Mouse (Mus musculus): ENCODE results near the gene Fkrp. TPM values are rescaled to one million over a fixed set of nuclear protein-coding genes. Genes with fewer than 3 reads are reported as not detected.

Fkrp gene
- polyA plus RNA-seq, 1 experiment from 2014 or later, result 25.6 TPM

- Histone ChIP-seq H3K27ac (ENCODE audit: low read depth, low read length) (peak overlapping the region; percentile 22; the same call in 1 of the 2 replicates), H3K9me3 (replicated peaks; ENCODE audit: control insufficient read depth, low read length) (no peaks in the 10 kb centered on the region), H3K27me3 (ENCODE audit: control insufficient read depth, insufficient read depth, low read length) (no peaks in the 10 kb centered on the region), H3K4me2 (peak overlapping the region; percentile 49), H3K4me3 (ENCODE audit: low read depth, low read length) (peak overlapping the region; percentile 10; the same call in 1 of the 2 replicates), H3K9ac (ENCODE audit: low read depth, low read length) (no peak overlapping the region), H3K4me1 (ENCODE audit: control insufficient read depth, insufficient read depth, low read length) (no peaks in the 10 kb centered on the region), H3K36me3 (ENCODE audit: control insufficient read depth, insufficient read depth, low read length) (peaks cover 12% of the 10 kb centered on the region)
- 0 out of 2 replicates have a peak, but pooled peaks have one; percentile 28 for ATAC-seq (replicated peaks; ENCODE audit: insufficient number of reproducible peaks, low FRiP score, low TSS enrichment)
- 58% methylated on average over 19 of the region's 19 CpGs for WGBS (ENCODE audit: insufficient replicate concordance)
Observed at GRCm38 (mm10) chr7:16793010-16793725, 23.4 kb downstream of the Fkrp start.

- H3K27ac ChIP-seq (ENCODE audit: low read depth, low read length), result no peak overlapping the region
- H3K9ac ChIP-seq (ENCODE audit: low read depth, low read length), result no peak overlapping the region
- H3K9me3 ChIP-seq (replicated peaks; ENCODE audit: control insufficient read depth, low read length), result no peaks in the 10 kb centered on the region
- peaks cover 12% of the 10 kb centered on the region for H3K36me3 ChIP-seq (ENCODE audit: control insufficient read depth, insufficient read depth, low read length)
- ATAC-seq (replicated peaks; ENCODE audit: insufficient number of reproducible peaks, low FRiP score, low TSS enrichment), result no peak
- no peaks in the 10 kb centered on the region for H3K4me1 ChIP-seq (ENCODE audit: control insufficient read depth, insufficient read depth, low read length)
- H3K27me3 ChIP-seq (ENCODE audit: control insufficient read depth, insufficient read depth, low read length), result no peaks in the 10 kb centered on the region
- WGBS (ENCODE audit: insufficient replicate concordance), result 77% methylated on average over 5 of the region's 5 CpGs
- no peak overlapping the region for H3K4me2 ChIP-seq
- no peak overlapping the region for H3K4me3 ChIP-seq (ENCODE audit: low read depth, low read length)
Observed at GRCm38 (mm10) chr7:16792316-16792715, 24.2 kb downstream of the Fkrp start.

GRCm38 (mm10) chr7:16785541-16786083 is 30.9 kb downstream of the Fkrp start:
- peaks cover 5% of the 10 kb centered on the region; the same call in 1 of the 2 replicates for H3K36me3 ChIP-seq (ENCODE audit: control insufficient read depth, insufficient read depth, low read length)
- no peaks in the 10 kb centered on the region for H3K9me3 ChIP-seq (replicated peaks; ENCODE audit: control insufficient read depth, low read length)
- H3K4me3 ChIP-seq (ENCODE audit: low read depth, low read length), result no peak overlapping the region
- no peak for ATAC-seq (replicated peaks; ENCODE audit: insufficient number of reproducible peaks, low FRiP score, low TSS enrichment)
- WGBS (ENCODE audit: insufficient replicate concordance), result 75% methylated on average over 8 of the region's 8 CpGs
- H3K9ac ChIP-seq (ENCODE audit: low read depth, low read length), result peak overlapping the region; percentile 49; the same call in 1 of the 2 replicates
- no peak overlapping the region for H3K27ac ChIP-seq (ENCODE audit: low read depth, low read length)
- H3K4me2 ChIP-seq, result peak overlapping the region; percentile 6; the same call in 1 of the 2 replicates
- peaks cover 17% of the 10 kb centered on the region for H3K4me1 ChIP-seq (ENCODE audit: control insufficient read depth, insufficient read depth, low read length)
- no peaks in the 10 kb centered on the region for H3K27me3 ChIP-seq (ENCODE audit: control insufficient read depth, insufficient read depth, low read length)

- Histone ChIP-seq H3K4me1 (ENCODE audit: control insufficient read depth, insufficient read depth, low read length) (peaks cover 17% of the 10 kb centered on the region), H3K27ac (ENCODE audit: low read depth, low read length) (no peak overlapping the region), H3K27me3 (ENCODE audit: control insufficient read depth, insufficient read depth, low read length) (no peaks in the 10 kb centered on the region), H3K9ac (ENCODE audit: low read depth, low read length) (no peak overlapping the region), H3K36me3 (ENCODE audit: control insufficient read depth, insufficient read depth, low read length) (peaks cover 2% of the 10 kb centered on the region; the same call in 1 of the 2 replicates), H3K4me2 (peak overlapping the region; percentile 99), H3K4me3 (ENCODE audit: low read depth, low read length) (peak overlapping the region; percentile 71; the same call in 1 of the 2 replicates), H3K9me3 (replicated peaks; ENCODE audit: control insufficient read depth, low read length) (no peaks in the 10 kb centered on the region)
- ATAC-seq (replicated peaks; ENCODE audit: insufficient number of reproducible peaks, low FRiP score, low TSS enrichment), result no peak
- WGBS (ENCODE audit: insufficient replicate concordance), result 77% methylated on average over 10 of the region's 10 CpGs
Observed at GRCm38 (mm10) chr7:16784498-16784976, 32.0 kb downstream of the Fkrp start.

GRCm38 (mm10) chr7:16783758-16784415 is 32.6 kb downstream of the Fkrp start:
- WGBS (ENCODE audit: insufficient replicate concordance), result 54% methylated on average over 17 of the region's 17 CpGs
- ATAC-seq (replicated peaks; ENCODE audit: insufficient number of reproducible peaks, low FRiP score, low TSS enrichment), result no peak

GRCm38 (mm10) chr7:16783224-16783688 is 33.3 kb downstream of the Fkrp start:
- Histone ChIP-seq H3K4me1 (ENCODE audit: control insufficient read depth, insufficient read depth, low read length) (peaks cover 17% of the 10 kb centered on the region), H3K9me3 (replicated peaks; ENCODE audit: control insufficient read depth, low read length) (no peaks in the 10 kb centered on the region), H3K4me3 (ENCODE audit: low read depth, low read length) (peak overlapping the region; percentile 71), H3K27me3 (ENCODE audit: control insufficient read depth, insufficient read depth, low read length) (no peaks in the 10 kb centered on the region), H3K27ac (ENCODE audit: low read depth, low read length) (peak overlapping the region; percentile 68), H3K9ac (ENCODE audit: low read depth, low read length) (peak overlapping the region; percentile 76), H3K36me3 (ENCODE audit: control insufficient read depth, insufficient read depth, low read length) (0 out of 2 replicates have a peak, but pooled peaks cover 2% of the 10 kb centered on the region), H3K4me2 (peak overlapping the region; percentile 99)
- peak; percentile 50; the same call in 1 of the 2 replicates for ATAC-seq (replicated peaks; ENCODE audit: insufficient number of reproducible peaks, low FRiP score, low TSS enrichment)
- WGBS (ENCODE audit: insufficient replicate concordance), result 19% methylated on average over 10 of the region's 10 CpGs

More at GRCm38 (mm10) chr7:16783758-16784415, 32.6 kb downstream of the Fkrp start:
- Histone ChIP-seq H3K4me3 (ENCODE audit: low read depth, low read length) (peak overlapping the region; percentile 71), H3K36me3 (ENCODE audit: control insufficient read depth, insufficient read depth, low read length) (peaks cover 2% of the 10 kb centered on the region; the same call in 1 of the 2 replicates), H3K4me1 (ENCODE audit: control insufficient read depth, insufficient read depth, low read length) (peaks cover 17% of the 10 kb centered on the region), H3K9me3 (replicated peaks; ENCODE audit: control insufficient read depth, low read length) (no peaks in the 10 kb centered on the region), H3K9ac (ENCODE audit: low read depth, low read length) (peak overlapping the region; percentile 76), H3K27me3 (ENCODE audit: control insufficient read depth, insufficient read depth, low read length) (no peaks in the 10 kb centered on the region), H3K4me2 (peak overlapping the region; percentile 99), H3K27ac (ENCODE audit: low read depth, low read length) (peak overlapping the region; percentile 68)

GRCm38 (mm10) chr7:16782555-16783125 is 33.9 kb downstream of the Fkrp start:
- ATAC-seq (replicated peaks; ENCODE audit: insufficient number of reproducible peaks, low FRiP score, low TSS enrichment), result no peak
- WGBS (ENCODE audit: insufficient replicate concordance), result 4% methylated on average over 11 of the region's 11 CpGs
- Histone ChIP-seq H3K36me3 (ENCODE audit: control insufficient read depth, insufficient read depth, low read length) (0 out of 2 replicates have a peak, but pooled peaks cover 2% of the 10 kb centered on the region), H3K4me3 (ENCODE audit: low read depth, low read length) (peak overlapping the region; percentile 71), H3K9ac (ENCODE audit: low read depth, low read length) (peak overlapping the region; percentile 76), H3K27ac (ENCODE audit: low read depth, low read length) (no peak overlapping the region; the same call in 1 of the 2 replicates), H3K4me2 (peak overlapping the region; percentile 99), H3K4me1 (ENCODE audit: control insufficient read depth, insufficient read depth, low read length) (peaks cover 17% of the 10 kb centered on the region), H3K9me3 (replicated peaks; ENCODE audit: control insufficient read depth, low read length) (no peaks in the 10 kb centered on the region), H3K27me3 (ENCODE audit: control insufficient read depth, insufficient read depth, low read length) (no peaks in the 10 kb centered on the region)

Measured in heart, embryonic 11.5 days (tissue).